Mouse (Mus musculus): ENCODE data around the gene Defb19.

Defb19 gene

GRCm38 (mm10) chr2:152580107-152580506 is at the start of gene Defb19:
Gene Defb19, minus strand, starts transcription at chr2:152580312.
- no peak for DNase-seq

GRCm38 (mm10) chr2:152629904-152630303 is 49.8 kb upstream of the Defb19 start:
- DNase-seq: no peak

GRCm38 (mm10) chr2:152629239-152629638 is 49.1 kb upstream of the Defb19 start:
- DNase-seq: no peak

- no peak for DNase-seq
Observed at GRCm38 (mm10) chr2:152628066-152628465, 48.0 kb upstream of the Defb19 start.

- DNase-seq: no peak
Observed at GRCm38 (mm10) chr2:152626774-152627591, 46.9 kb upstream of the Defb19 start, which contains the start of gene Rem1. Gene Rem1, plus strand, starts transcription at chr2:152626951.

GRCm38 (mm10) chr2:152625256-152625655 is 45.1 kb upstream of the Defb19 start:
- DNase-seq: no peak

- no peak for DNase-seq
Observed at GRCm38 (mm10) chr2:152624566-152624965, 44.5 kb upstream of the Defb19 start.

GRCm38 (mm10) chr2:152622953-152623352 is 42.8 kb upstream of the Defb19 start, which contains the start of gene Defb25:
Gene Defb25, minus strand, starts transcription at chr2:152623053.
- no peak for DNase-seq

- DNase-seq: no peak
Observed at GRCm38 (mm10) chr2:152622151-152622550, 42.0 kb upstream of the Defb19 start.

GRCm38 (mm10) chr2:152620367-152621134 is 40.4 kb upstream of the Defb19 start:
- DNase-seq: no peak

GRCm38 (mm10) chr2:152617374-152617773 is 37.3 kb upstream of the Defb19 start:
- DNase-seq: no peak

GRCm38 (mm10) chr2:152616470-152616869 is 36.4 kb upstream of the Defb19 start:
- no peak for DNase-seq

GRCm38 (mm10) chr2:152615563-152615962 is 35.5 kb upstream of the Defb19 start:
- DNase-seq: peak in 1 of 2 experiments; percentile 17

GRCm38 (mm10) chr2:152612193-152612592 is 32.1 kb upstream of the Defb19 start:
- no peak for DNase-seq

- DNase-seq: no peak
Observed at GRCm38 (mm10) chr2:152608719-152609118, 28.6 kb upstream of the Defb19 start.

GRCm38 (mm10) chr2:152607746-152608145 is 27.6 kb upstream of the Defb19 start:
- no peak for DNase-seq

GRCm38 (mm10) chr2:152604057-152604456 is 23.9 kb upstream of the Defb19 start, which contains the start of gene Defb36:
Gene Defb36, plus strand, starts transcription at chr2:152604327.
- peak in 1 of 2 experiments; percentile 12 for DNase-seq

GRCm38 (mm10) chr2:152601275-152601960 is 21.3 kb upstream of the Defb19 start:
- no peak for DNase-seq

- DNase-seq: no peak
Observed at GRCm38 (mm10) chr2:152600076-152600475, 20.0 kb upstream of the Defb19 start.

GRCm38 (mm10) chr2:152599299-152599698 is 19.2 kb upstream of the Defb19 start, which contains the start of gene Defb45:
Gene Defb45, minus strand, starts transcription at chr2:152599399.
- DNase-seq: no peak

- no peak for DNase-seq
Observed at GRCm38 (mm10) chr2:152589021-152589420, 8.9 kb upstream of the Defb19 start.

GRCm38 (mm10) chr2:152588450-152588849 is 8.3 kb upstream of the Defb19 start:
- DNase-seq: no peak
